ENCODE assay signal across 8 mouse cellular contexts in the genomic region with DNA sequence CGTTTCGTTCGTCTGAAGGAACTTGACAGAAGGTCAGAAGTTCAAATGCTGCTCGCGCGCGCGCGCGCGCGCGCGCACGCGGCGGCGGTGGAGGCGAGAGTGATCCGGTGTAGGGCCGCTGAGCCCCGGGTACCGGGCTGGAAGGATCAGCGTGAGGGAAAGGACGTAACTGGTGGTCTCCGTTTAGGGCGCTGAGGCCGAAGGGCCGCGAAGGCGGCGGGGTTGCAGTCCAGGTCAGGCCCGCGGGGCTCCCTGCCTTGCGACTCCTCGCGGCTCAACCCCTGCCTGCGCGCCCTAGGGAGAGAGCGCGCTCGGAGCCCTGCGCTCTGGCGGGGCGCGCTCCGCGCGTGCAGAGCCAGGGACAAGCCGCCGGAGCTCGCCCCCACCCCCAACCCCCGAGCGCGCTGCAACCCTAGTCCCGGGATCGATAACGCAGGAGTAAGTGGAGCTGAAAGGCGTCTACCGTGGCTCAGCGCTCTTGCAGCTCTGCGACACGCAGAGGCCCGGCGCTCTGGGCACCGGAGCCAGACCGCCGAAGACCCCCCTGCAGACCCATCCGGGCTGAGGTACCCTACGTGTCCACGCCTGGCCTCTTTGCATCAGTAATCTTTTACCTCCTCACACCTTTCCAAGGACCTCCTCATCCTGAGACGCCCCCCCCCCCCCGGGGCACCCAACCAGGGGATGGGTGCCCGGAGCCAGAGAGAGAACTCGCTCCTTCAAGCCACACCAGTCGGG. TPM values are rescaled to one million over a fixed set of nuclear protein-coding genes. Genes with fewer than 3 reads are reported as not detected.
DNase-seq lines count a peak whose midpoint lies in the region; ATAC-seq lines count a peak whose summit lies in the region.

No protein-coding gene starts in this region.

- H3K27ac ChIP-seq in heart, embryonic 13.5 days (replicated peaks): no peak overlapping the region

- H3K4me3 ChIP-seq in heart, embryonic 13.5 days: peak overlapping the region; percentile 59

- H3K4me2 ChIP-seq in heart, embryonic 13.5 days: peak overlapping the region; percentile 92

- peaks cover 43% of the 10 kb centered on the region for H3K4me1 ChIP-seq in heart, embryonic 13.5 days

- no peaks in the 10 kb centered on the region for H3K36me3 ChIP-seq in heart, embryonic 13.5 days

- DNase-seq in heart, postnatal 14 days: no peak
- DNase-seq in adrenal gland, postnatal 36 days: peak; percentile 49 to 68
- peak; percentile 41 to 49 for DNase-seq in frontal cortex, postnatal 36 days (ENCODE audit: low spot score in 2 of 2)
- peak; percentile 23 to 66 for DNase-seq in kidney, postnatal 25 days
- DNase-seq in neural tube, embryonic 10.5 days (ENCODE audit: extremely low spot score, low spot score): peak; percentile 68
- DNase-seq in cerebellum, postnatal 4 days (ENCODE audit: low spot score in 2 of 2): no peak
- DNase-seq in cerebellum, adult 8-10 months: no peak

- intact Hi-C loops in heart, postnatal 14 days (cut with DNase I): no loop called here

- no peak for ATAC-seq in heart, embryonic 13.5 days (ENCODE audit: extremely low read depth, insufficient number of reproducible peaks, low FRiP score, low TSS enrichment)

- peak overlapping the region; percentile 69 for H3K9ac ChIP-seq in heart, embryonic 13.5 days

- peaks cover 99% of the 10 kb centered on the region for H3K27me3 ChIP-seq in heart, embryonic 13.5 days (replicated peaks)

- under 1% methylated on average over 76 of the region's 76 CpGs for WGBS in heart, embryonic 13.5 days

- H3K9me3 ChIP-seq in heart, embryonic 13.5 days: no peaks in the 10 kb centered on the region

RNA-seq across cellular contexts. Expression of a gene that starts 2.5 kb away (rescaled TPM):
- polyA plus RNA-seq in heart, embryonic 13.5 days (2015; fragmentation: Nextera tagmentation; extraction: Ambion mirVana): 0.36 and 0.57 TPM in 2 replicates
- total RNA-seq in heart, postnatal 14 days (2021): not detected
- 10 to 100 TPM; 10.6 to 25.1 TPM for total RNA-seq in adrenal gland, postnatal 36 days (2021)

Comparison
In these comparisons a context has a peak if more than half of its experiments do, and no peak if none do; other contexts are left out.
1. DNase-seq: peak in adrenal gland, postnatal 36 days (2 of 2), frontal cortex, postnatal 36 days (2 of 2), kidney, postnatal 25 days (2 of 2) and neural tube, embryonic 10.5 days (single experiment); none in heart, postnatal 14 days (0 of 2), cerebellum, postnatal 4 days (0 of 2) and cerebellum, adult 8-10 months (single experiment).
2. RNA of a gene that starts 2.5 kb away (total RNA-seq): 10.6 to 25.1 TPM in adrenal gland, postnatal 36 days; not detected in heart, postnatal 14 days; every median in the first group is over 10 times any median in the second.